Mouse (Mus musculus): Measurements from ENCODE around the gene Lrrc8b.
A peak's percentile ranks its signal among the peaks of the same experiment; 100 is the strongest.

Gene Lrrc8b

DNA sequence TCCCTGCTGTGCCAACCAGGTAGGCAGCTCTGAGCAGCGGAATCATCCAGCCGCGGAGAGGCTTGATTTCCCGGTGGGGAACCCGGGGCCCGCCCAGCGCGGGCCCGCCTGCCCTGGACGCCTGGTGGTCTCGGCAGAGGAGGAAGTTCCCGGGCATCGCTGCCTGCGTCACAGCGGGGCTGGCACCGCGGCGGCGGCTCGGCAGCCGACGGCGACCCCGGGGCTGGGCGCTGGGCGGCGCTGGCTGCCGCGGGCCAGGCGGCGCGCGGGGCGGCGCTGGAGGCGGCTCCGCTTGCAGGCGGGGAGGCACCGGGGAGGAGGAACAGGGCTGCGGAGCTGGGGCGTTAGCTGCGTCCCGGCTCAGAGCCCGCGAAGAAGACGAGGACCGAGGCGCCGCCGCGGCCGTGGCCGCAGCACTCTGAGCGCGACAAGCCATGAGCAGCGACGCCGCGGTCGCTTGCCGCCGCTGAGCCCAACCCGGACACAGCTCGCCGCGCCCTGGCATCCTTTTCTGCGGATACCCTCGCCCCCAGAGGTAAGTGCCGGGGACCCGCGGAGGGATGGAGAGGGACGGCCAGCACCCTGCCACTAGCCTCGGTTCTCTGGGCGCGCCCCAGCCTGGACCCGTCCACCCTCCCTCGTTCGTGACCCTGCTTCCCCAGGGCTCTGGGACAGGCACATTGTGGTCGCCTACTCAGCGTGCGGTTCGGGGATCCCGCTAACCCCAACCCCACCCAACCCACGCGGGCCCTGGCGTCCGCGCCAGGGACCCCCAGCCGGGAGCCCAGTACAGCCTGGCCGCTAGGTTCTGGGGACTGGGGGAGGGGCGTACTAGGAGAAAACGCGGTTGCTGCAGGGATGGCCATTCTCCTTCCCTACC, 103.8 kb downstream of the Lrrc8b start, which contains the start of gene Lrrc8c:
Lrrc8c (plus strand) TSS at position 293 of the 880 bp plus-strand sequence.
- peak; percentile 81 for DNase-seq

DNA sequence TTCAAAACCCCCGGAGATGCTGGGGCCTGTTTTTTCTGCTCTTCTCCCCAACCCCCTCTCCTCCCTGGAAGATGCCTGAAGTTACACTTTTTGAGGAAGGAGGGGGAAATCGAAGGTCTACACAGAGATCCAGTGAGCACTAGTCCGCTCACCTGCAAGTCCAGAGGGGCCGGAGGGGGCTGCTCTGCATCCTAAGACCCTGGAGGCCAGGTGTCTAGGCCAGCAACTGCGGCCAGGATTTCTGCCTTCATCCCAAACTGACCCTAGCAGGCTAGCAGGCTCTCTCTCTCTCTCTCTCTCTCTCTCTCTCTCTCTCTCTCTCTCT, 104.4 kb downstream of the Lrrc8b start:
- no peak for DNase-seq

DNA sequence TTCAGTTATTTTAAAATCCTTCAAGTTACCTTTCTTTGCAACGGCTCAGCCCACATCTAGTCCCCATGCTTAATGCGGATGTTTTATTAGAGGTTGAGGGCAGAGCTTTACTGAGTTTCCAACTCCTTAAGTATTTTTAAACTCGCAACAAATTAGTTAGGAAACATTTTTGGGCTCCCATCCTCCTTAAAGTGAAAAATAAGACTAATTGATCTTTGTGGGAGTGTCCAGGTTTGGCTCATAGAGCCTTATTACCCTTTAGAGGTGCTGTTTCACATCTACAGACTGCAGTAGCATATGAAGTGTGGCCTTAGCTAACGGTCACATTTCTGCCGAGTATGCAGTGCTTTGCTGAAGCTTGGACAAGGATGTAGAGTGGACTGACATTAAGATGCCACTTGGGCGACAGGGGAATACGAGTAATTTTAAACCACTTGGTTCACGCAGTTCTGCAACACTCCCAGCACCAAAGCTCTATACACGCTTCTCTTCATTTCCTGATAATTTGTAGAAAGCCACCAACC, 104.9 kb downstream of the Lrrc8b start:
- DNase-seq, result no peak

DNA sequence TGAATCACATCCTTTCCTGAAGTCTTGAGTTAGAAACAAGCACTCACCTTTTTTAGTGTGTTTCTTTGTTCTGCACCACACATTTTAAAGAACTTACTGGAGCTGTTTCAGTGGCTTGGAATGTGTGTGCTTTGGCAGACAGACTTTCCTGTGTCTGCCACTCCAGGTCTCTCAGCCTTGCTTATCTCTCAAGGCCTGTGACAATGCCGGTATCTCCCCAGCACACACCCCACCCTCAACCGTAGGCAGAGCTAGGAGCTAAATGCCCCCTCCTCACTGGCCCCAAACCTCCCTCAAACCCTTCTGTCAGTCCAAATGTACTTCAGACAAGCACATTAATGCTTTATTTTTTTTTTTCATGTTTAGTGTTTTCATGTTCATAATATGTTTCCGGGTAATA, 107.9 kb downstream of the Lrrc8b start:
- DNase-seq, result no peak

DNA sequence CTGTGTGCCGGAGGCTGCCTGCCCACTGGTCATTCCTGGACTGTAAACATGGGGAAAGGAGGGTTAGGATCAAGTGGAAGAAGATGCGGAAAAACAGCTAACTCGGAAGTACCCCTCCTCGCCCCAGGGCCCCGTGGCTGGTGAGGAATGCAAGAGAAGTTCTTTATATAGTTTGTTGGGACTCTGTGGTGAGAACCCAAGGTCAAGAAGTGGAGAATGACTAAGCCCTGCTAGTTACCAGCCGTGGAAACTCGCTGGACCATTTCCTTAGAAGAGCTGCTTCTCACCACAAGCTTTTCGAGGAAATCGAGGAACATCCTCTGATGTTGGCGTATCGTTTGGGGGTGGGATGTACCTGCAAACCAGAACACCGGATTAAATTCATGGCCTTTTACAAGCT, 109.4 kb downstream of the Lrrc8b start:
- DNase-seq, result no peak

DNA sequence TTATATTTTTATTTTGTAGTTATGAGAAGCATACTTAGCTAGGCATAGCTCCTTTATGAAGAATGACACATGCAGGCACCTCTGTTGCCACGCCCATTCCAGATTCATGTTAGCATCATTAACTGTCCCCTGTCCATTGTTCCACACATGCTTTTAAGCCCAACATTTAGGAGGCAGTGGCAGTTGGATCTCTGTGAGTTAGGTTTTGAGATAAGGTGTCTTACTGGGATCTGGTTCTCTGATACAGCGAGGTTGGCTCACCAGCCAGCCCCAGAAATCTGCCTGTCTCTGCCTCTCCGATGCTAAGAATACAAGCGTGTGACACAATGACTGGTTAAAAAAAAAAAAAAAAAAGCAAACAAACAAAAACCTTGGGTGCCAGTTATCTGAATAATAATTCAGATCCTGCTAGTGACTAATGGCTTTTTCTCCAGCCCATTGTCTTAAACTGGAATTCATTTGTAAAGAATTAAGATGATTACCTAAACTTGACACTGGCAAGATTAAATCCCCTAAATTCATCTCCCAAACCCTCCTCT, 110.6 kb downstream of the Lrrc8b start:
- no peak for DNase-seq

DNA sequence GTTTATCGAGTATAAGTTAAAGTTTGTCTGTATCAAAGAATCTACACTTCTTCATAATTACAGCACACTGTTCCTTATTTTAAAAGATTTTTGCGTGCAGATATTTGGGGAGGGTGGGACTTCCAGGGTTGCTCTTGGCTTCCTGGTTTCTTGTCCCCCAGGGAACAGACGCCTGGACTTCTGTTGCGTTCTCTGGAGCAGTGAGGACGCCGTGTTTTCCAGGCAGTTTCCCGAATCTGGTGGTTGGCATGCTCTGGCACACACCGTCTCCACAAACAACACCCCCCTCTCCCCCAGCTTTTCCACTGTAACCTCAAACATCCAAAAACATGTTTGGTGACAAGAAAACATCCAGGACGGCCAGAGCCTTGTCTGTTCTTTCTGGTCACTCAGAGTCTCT, 111.2 kb downstream of the Lrrc8b start:
- DNase-seq, result no peak

DNA sequence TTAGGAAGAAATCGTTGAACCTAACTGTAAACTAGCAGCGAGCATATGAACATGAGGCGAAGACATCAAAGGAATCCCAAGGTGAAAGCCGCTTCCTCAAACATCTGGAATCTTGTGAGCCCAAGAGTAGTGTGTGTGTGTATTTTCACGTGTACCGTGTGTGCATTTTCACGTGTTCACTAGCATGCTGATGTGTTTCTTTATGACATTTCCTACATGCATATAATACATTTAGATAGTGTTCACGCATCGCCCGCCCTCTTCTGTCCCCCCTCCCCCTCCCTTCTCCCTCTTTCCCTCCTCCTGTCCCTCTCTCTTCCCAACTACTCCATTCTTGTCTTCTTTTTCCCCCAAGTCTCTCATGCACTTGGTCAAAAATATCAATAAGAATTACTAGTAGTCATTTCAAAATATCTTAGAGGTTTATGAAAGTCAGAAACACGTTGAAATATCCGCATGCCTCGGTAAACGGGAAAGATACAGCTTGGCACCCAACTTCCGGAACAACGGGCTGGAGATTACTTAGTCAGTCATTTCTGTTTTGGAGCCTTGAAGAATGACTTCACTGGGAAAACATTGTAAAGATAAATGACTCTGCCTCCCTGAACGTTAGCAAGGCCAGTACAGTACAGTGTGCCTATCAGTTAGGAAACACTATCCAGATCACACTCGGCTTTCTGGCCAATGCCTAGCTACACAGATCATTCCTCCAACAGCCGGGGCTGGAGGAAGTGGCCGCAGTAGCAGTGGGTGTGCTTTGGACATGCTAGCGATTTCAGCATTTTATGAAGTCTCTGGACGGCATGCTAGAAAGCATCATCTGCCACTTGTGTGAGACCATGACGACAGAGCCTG, 112.1 kb downstream of the Lrrc8b start:
- no peak for DNase-seq

DNA sequence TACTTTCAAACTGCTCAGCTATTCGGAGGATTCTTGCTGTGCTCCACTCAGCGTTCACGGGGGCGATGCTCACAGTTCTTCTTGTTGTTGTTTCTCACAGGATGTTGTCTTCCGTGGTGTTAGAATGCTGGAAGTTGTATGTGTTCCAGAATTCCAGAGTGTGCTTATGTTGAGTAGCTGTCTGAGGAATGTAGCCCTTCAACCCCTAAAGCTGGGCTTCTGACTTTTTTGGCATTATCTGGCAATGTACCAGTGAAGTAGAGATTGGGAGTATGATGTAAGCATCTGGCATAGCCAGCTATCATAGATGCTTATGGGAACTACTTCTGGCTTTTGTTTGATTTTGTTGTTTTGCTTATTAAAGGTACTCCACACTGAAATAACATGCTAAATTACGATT, 115.0 kb downstream of the Lrrc8b start:
- DNase-seq, result no peak

DNA sequence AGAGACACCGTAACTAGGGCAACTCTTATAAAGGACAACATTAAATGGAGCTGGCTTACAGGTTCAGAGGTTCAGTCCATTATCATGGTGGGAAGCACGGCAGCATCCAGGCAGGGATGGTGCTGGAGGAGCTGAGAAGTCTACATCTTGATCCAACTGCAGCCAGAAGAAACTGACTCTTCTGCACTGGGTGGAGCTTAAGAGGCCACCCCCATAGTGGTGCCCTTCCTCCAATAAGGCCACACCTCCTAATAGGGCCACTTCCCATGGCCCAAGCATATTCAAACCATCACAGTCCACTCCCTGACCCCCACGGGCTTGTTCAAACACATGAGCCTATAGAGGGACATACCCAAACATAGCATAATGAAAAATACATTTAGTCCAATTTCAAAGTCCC, 119.6 kb downstream of the Lrrc8b start:
- DNase-seq, result no peak

DNA sequence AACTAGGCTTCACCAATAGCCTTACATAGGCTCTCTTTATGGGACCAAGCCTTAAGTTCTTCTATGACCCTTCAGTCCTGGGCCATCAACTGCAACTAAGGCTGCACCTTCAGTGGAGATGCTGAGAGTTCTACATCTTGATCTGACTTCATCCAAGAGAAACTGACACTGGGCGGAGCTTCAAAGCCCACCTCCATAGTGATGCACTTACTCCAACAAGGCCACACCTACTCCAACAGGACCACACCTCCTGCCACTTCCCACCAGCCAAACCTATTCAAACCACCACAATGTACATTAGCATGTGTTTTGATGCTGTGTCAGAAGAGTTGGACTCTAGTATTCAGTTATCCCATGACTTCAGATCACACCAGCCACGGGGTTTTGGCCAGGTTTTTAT, 120.6 kb downstream of the Lrrc8b start:
- no peak for DNase-seq

DNA sequence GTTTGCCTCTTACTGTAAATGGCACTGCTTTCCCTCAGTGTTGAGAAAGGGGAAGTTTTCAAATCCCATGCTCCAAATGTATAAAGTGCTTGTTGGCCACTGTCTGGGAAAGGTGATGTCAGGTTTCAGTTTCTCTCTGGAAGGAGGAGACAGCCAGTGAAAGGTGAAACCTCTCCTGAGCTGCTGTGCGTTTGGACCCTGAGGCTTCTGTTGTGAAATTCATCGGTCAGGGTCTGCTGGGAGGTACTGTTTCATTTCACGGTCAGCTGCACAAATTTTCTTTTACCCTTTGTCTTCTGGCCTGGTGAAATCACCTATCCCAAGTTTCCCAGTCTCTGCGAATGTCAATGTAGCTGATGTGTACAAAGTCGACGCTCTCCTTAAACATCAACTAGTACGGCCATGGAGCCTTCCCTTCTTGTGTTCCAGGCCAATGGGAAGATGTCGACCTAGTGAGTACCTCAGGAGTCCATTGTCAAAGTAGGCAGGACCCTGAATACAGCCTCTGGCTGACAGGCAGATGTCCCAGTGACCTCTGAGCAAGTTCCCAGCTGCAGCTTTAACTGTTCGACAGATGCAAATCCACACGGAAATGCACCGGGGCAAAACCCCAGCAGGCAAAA, 121.6 kb downstream of the Lrrc8b start:
- no peak for DNase-seq

All from kidney, adult 18-20 months (tissue).